Mouse (Mus musculus): Measurements from ENCODE around the gene Zfp706.

DNA sequence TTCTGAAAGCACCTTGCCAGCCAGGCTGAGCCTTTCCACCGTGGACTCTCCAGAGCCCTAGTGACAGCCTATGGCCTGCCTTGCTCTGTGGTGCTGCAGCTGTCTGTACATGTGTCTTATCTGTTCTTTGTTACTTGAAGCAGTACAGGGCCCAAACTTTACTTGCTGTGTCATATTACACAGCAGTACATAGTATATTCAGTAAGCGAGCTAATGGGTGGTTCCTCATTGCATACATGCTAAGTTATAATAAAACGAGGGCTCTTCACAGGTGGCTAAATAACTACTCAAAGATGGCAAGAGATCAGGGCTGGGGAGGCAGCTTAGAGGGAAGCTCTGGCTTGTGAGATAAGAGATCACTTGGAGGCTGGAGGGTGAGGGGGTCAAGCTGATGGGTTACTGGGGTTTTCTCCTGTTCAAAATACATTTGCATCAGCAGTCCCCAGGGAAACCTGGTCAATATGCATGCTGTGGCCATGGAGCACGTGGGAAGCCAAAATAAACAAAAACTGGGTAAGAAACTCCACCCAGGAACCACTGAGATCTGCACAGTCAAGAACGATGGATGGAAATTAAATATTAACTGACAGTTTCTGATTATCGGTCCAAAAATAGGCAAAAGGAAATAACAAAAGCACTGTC, 32.8 kb downstream of the Zfp706 start:
- TF ChIP-seq CTCF (IDR thresholded peaks at IDR 0.05; ENCODE audit: low read depth, low read length), result no peak
- TF ChIP-seq POLR2A (IDR thresholded peaks at IDR 0.05; ENCODE audit: insufficient read depth, low read length), result no peak

Measured in ES-Bruce4 (cell line).